Mouse (Mus musculus): ENCODE data around the gene D430019H16Rik. TPM values are rescaled to one million over a fixed set of nuclear protein-coding genes. Genes with fewer than 3 reads are reported as not detected.

D430019H16Rik gene
- total RNA-seq (2012; rRNA removed): 0.40 and 0.58 TPM in 2 replicates

DNA sequence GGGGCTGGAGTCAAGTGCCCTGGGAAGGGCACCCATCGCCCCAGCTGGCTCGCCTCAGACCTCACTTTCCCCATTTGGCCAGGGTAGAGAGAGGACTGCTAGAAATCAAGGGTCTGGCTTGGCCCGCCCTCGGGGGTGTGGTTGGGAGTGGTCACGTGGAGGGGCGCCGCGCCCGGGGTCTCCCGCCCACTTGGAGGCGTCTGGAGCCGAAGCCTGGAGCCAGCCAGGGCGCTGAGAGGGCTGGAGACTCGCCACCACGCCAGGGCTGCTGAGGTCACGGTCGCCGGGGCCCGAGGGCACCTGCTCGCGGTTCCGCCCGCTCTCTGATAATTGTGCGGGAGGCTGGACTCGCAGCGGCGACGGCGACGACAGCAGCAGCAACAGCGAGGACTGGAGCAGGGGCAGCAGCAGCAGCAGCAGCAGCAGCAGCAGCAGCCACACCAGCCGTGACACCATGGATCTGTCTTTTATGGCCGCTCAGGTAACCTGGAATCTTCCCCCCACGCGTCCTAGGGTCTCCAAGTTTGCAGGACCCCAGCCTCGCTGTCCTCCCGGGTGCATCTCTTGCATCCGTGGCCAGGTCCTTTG lies at the start of gene D430019H16Rik:
Gene D430019H16Rik, plus strand, starts transcription at position 187 of the 588 bp plus-strand sequence.
- in situ Hi-C loops (cut with MboI; ENCODE audit: low sequenced_read_pairs in 2 of 2, unreplicated experiment in 2 of 2): no loop called here
- H3K27ac ChIP-seq (ENCODE audit: insufficient read depth, low read depth, low read length, poor library complexity, severe bottlenecking): no peak within 1 kb of the TSS

DNA sequence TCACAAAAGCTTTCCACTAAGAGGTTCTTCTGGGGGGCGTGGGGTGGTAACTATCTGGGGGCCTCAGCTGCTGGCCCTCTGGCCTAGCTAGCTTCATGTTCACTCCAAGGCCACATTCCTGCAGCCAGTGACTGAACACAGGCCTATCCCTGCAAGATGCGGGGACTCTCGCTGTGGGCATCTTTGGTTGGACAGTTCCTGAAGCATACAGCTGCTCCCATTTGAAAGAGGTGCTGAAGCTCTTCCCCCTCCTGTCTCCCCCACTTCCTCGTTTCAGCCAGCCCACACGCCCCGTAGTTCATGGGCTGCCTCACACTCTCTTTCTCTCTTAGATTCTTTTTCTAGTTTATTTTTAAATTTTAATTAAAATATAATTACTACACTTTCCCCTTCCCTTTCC lies 47.6 kb upstream of the D430019H16Rik start:
- no peak overlapping the region for H3K4me3 ChIP-seq (ENCODE audit: insufficient read depth in 1 of 2, low read depth in 1 of 2, low read length in 2 of 2, poor library complexity in 1 of 2, severe bottlenecking in 1 of 2)
- TF ChIP-seq HCFC1 (IDR thresholded peaks at IDR 0.05; ENCODE audit: borderline replicate concordance, insufficient read depth, low read length) (no peak), CHD2 (IDR thresholded peaks at IDR 0.05; ENCODE audit: low read depth, low read length) (no peak), MAFK (IDR thresholded peaks at IDR 0.05; ENCODE audit: insufficient read depth, low read depth, low read length) (no peak), ZNF384 (IDR thresholded peaks at IDR 0.05; ENCODE audit: low read depth, low read length) (no peak), ZC3H11A (IDR thresholded peaks at IDR 0.05; ENCODE audit: borderline replicate concordance, low read depth, low read length) (no peak)
- H3K36me3 ChIP-seq (ENCODE audit: control insufficient read depth, insufficient read depth, low read length, poor library complexity, severe bottlenecking): no peaks in the 10 kb centered on the region
- DNase-seq (ENCODE audit: low read depth, low spot score): no peak
- in situ Hi-C loops (cut with MboI; ENCODE audit: low sequenced_read_pairs in 2 of 2, unreplicated experiment in 2 of 2): no loop called here
- H3K9me3 ChIP-seq (ENCODE audit: control insufficient read depth, insufficient read depth, low read depth, low read length): no peaks in the 10 kb centered on the region
- H3K4me1 ChIP-seq (ENCODE audit: control insufficient read depth in 2 of 2, insufficient read depth in 2 of 2, low read length in 2 of 2, poor library complexity in 1 of 2): no peaks in the 10 kb centered on the region
- H3K9ac ChIP-seq (ENCODE audit: insufficient read depth, low read depth, low read length, poor library complexity, severe bottlenecking): no peak overlapping the region
- H3K27ac ChIP-seq (ENCODE audit: insufficient read depth, low read depth, low read length, poor library complexity, severe bottlenecking): no peak overlapping the region

More for the DNA sequence above, at the start of gene D430019H16Rik:
- TF ChIP-seq HCFC1 (IDR thresholded peaks at IDR 0.05; ENCODE audit: borderline replicate concordance, insufficient read depth, low read length) (no peak), ZNF384 (IDR thresholded peaks at IDR 0.05; ENCODE audit: low read depth, low read length) (no peak), ZC3H11A (IDR thresholded peaks at IDR 0.05; ENCODE audit: borderline replicate concordance, low read depth, low read length) (no peak), MAFK (IDR thresholded peaks at IDR 0.05; ENCODE audit: insufficient read depth, low read depth, low read length) (no peak), CHD2 (IDR thresholded peaks at IDR 0.05; ENCODE audit: low read depth, low read length) (no peak)
- H3K9ac ChIP-seq (ENCODE audit: insufficient read depth, low read depth, low read length, poor library complexity, severe bottlenecking): peak within 1 kb of the TSS; percentile 75
- peaks cover 0 to 9% of the 10 kb centered on the region in 2 experiments; a peak in 1 of 4 replicates for H3K4me1 ChIP-seq (ENCODE audit: control insufficient read depth in 2 of 2, insufficient read depth in 2 of 2, low read length in 2 of 2, poor library complexity in 1 of 2)
- H3K4me3 ChIP-seq (ENCODE audit: insufficient read depth in 1 of 2, low read depth in 1 of 2, low read length in 2 of 2, poor library complexity in 1 of 2, severe bottlenecking in 1 of 2): peak within 1 kb of the TSS; percentile 47 to 81
- peak; percentile 52 for DNase-seq (ENCODE audit: low read depth, low spot score)
- H3K36me3 ChIP-seq (ENCODE audit: control insufficient read depth, insufficient read depth, low read length, poor library complexity, severe bottlenecking): no peaks in the 10 kb centered on the region
- H3K9me3 ChIP-seq (ENCODE audit: control insufficient read depth, insufficient read depth, low read depth, low read length): no peaks in the 10 kb centered on the region

DNA sequence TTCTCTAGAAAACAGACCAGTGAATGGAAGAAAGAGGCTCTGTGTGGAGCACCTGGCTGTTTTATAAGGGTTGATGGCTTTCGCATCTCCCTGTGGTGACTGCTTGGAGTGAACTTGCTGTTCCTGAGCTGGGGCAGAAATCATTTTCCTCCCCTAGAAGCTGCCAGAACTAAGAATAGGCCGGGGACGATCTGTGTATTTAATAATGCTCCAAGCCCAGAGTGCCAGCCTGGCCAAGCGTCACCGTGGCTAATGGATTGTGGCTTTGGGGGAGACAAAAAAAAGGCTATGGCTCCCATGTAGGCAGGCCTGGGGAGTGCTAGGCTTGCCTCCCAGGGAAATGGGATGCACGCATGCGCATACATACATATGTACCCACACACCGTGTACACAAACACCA lies 39.7 kb upstream of the D430019H16Rik start:
- H3K4me3 ChIP-seq (ENCODE audit: insufficient read depth in 1 of 2, low read depth in 1 of 2, low read length in 2 of 2, poor library complexity in 1 of 2, severe bottlenecking in 1 of 2): no peak overlapping the region
- H3K9me3 ChIP-seq (ENCODE audit: control insufficient read depth, insufficient read depth, low read depth, low read length): no peaks in the 10 kb centered on the region
- H3K36me3 ChIP-seq (ENCODE audit: control insufficient read depth, insufficient read depth, low read length, poor library complexity, severe bottlenecking): no peaks in the 10 kb centered on the region
- no peak for TF ChIP-seq ZNF384 (IDR thresholded peaks at IDR 0.05; ENCODE audit: low read depth, low read length)
- H3K9ac ChIP-seq (ENCODE audit: insufficient read depth, low read depth, low read length, poor library complexity, severe bottlenecking): no peak overlapping the region
- no peak for DNase-seq (ENCODE audit: low read depth, low spot score)
- H3K27ac ChIP-seq (ENCODE audit: insufficient read depth, low read depth, low read length, poor library complexity, severe bottlenecking): no peak overlapping the region; the same call in 1 of the 2 replicates
- H3K4me1 ChIP-seq (ENCODE audit: control insufficient read depth in 2 of 2, insufficient read depth in 2 of 2, low read length in 2 of 2, poor library complexity in 1 of 2): no peaks in the 10 kb centered on the region
- in situ Hi-C loops (cut with MboI; ENCODE audit: low sequenced_read_pairs in 2 of 2, unreplicated experiment in 2 of 2): no loop called here

DNA sequence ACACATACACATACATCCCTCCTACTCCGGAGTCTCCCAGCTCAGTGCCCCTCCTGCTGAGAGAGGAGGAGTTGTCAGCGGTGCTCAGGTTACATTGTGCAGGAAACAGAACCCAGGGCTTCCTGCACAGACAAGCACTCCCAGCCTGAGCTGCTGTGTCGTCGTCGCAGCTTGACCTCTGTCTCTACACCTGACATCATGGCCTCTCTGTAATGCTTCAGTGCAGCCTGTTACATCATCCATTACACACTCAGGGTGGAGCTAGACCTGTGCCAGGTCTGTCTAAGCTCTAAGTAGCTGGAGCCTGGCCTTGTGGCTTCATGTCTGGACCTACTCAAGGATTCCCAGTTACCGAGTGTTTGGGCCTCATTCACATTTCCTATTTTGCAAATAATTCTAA lies 33.2 kb upstream of the D430019H16Rik start:
- TF ChIP-seq ZNF384 (IDR thresholded peaks at IDR 0.05; ENCODE audit: low read depth, low read length) (no peak), ZC3H11A (IDR thresholded peaks at IDR 0.05; ENCODE audit: borderline replicate concordance, low read depth, low read length) (no peak), HCFC1 (IDR thresholded peaks at IDR 0.05; ENCODE audit: borderline replicate concordance, insufficient read depth, low read length) (no peak), MAFK (IDR thresholded peaks at IDR 0.05; ENCODE audit: insufficient read depth, low read depth, low read length) (no peak), CHD2 (IDR thresholded peaks at IDR 0.05; ENCODE audit: low read depth, low read length) (no peak)
- Histone ChIP-seq H3K9ac (ENCODE audit: insufficient read depth, low read depth, low read length, poor library complexity, severe bottlenecking) (no peak overlapping the region), H3K36me3 (ENCODE audit: control insufficient read depth, insufficient read depth, low read length, poor library complexity, severe bottlenecking) (no peaks in the 10 kb centered on the region), H3K9me3 (ENCODE audit: control insufficient read depth, insufficient read depth, low read depth, low read length) (no peaks in the 10 kb centered on the region), H3K4me3 (ENCODE audit: insufficient read depth in 1 of 2, low read depth in 1 of 2, low read length in 2 of 2, poor library complexity in 1 of 2, severe bottlenecking in 1 of 2) (no peak overlapping the region), H3K4me1 (ENCODE audit: control insufficient read depth in 2 of 2, insufficient read depth in 2 of 2, low read length in 2 of 2, poor library complexity in 1 of 2) (peaks cover 0 to 2% of the 10 kb centered on the region in 2 experiments; a peak in 1 of 4 replicates), H3K27ac (ENCODE audit: insufficient read depth, low read depth, low read length, poor library complexity, severe bottlenecking) (no peak overlapping the region)
- DNase-seq (ENCODE audit: low read depth, low spot score): no peak
- in situ Hi-C loops (cut with MboI; ENCODE audit: low sequenced_read_pairs in 2 of 2, unreplicated experiment in 2 of 2): no loop called here

DNA sequence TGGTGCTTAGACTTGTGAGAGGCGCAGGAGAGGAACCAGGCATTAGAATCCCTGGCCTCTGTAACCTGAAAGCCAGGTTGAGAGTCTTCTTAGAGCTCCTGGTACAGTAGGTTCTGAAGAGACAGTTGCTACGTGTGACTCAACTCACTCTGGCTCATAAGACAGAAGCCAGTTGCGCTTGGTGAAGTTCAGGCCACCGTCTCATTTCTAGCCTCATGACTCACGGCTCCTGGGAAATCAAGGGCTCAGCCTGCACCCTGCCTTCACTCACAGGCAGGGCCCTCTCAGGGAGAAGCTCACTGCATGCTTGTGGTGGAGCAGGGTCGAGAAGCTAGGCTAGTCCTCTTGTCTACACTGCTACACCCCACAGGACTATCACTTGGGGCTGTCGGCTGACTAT lies 27.1 kb upstream of the D430019H16Rik start:
- Histone ChIP-seq H3K9me3 (ENCODE audit: control insufficient read depth, insufficient read depth, low read depth, low read length) (no peaks in the 10 kb centered on the region), H3K36me3 (ENCODE audit: control insufficient read depth, insufficient read depth, low read length, poor library complexity, severe bottlenecking) (no peaks in the 10 kb centered on the region), H3K27ac (ENCODE audit: insufficient read depth, low read depth, low read length, poor library complexity, severe bottlenecking) (no peak overlapping the region), H3K4me1 (ENCODE audit: control insufficient read depth in 2 of 2, insufficient read depth in 2 of 2, low read length in 2 of 2, poor library complexity in 1 of 2) (no peaks in the 10 kb centered on the region), H3K9ac (ENCODE audit: insufficient read depth, low read depth, low read length, poor library complexity, severe bottlenecking) (no peak overlapping the region), H3K4me3 (ENCODE audit: insufficient read depth in 1 of 2, low read depth in 1 of 2, low read length in 2 of 2, poor library complexity in 1 of 2, severe bottlenecking in 1 of 2) (no peak overlapping the region)
- TF ChIP-seq ZC3H11A (IDR thresholded peaks at IDR 0.05; ENCODE audit: borderline replicate concordance, low read depth, low read length): no peak
- no peak for TF ChIP-seq CHD2 (IDR thresholded peaks at IDR 0.05; ENCODE audit: low read depth, low read length)
- TF ChIP-seq HCFC1 (IDR thresholded peaks at IDR 0.05; ENCODE audit: borderline replicate concordance, insufficient read depth, low read length): no peak
- no peak for TF ChIP-seq MAFK (IDR thresholded peaks at IDR 0.05; ENCODE audit: insufficient read depth, low read depth, low read length)
- no peak for TF ChIP-seq ZNF384 (IDR thresholded peaks at IDR 0.05; ENCODE audit: low read depth, low read length)
- in situ Hi-C loops (cut with MboI; ENCODE audit: low sequenced_read_pairs in 2 of 2, unreplicated experiment in 2 of 2): no loop called here
- DNase-seq (ENCODE audit: low read depth, low spot score): no peak
